Mouse (Mus musculus): Measurements from ENCODE around the gene C130074G19Rik.

DNA sequence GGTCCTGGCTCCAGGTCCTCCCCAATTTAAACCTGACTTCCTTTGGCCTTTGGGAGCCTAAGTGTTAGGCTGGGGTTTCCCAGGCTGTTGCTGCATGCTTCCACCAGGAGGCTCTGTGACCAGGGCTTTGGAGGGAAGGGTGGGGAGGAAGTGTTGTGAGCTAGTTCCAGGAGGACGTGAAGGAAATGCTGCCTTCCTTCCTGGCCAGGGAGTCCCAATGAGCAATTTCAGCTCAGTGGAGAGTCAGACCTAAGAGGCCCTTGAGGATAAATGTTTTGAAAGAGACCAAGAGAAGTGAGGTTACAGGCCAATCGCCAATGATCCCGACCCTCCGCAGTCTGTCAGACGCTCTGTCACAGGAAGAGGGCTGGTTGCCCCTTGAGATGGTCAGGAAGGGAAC, 29.7 kb downstream of the C130074G19Rik start:
- TF ChIP-seq USF1 (IDR thresholded peaks at IDR 0.05; ENCODE audit: low read depth) = no peak
- no peak for TF ChIP-seq POLR2A (IDR thresholded peaks at IDR 0.05; ENCODE audit: insufficient read length, low read depth)
- TF ChIP-seq TCF3 (IDR thresholded peaks at IDR 0.05; ENCODE audit: insufficient read length, low read depth) = no peak
- TF ChIP-seq POLR2AphosphoS2 (IDR thresholded peaks at IDR 0.05; ENCODE audit: insufficient read length, low read depth) = no peak
- no peak for TF ChIP-seq MAX (IDR thresholded peaks at IDR 0.05; ENCODE audit: low read depth)
- TF ChIP-seq MYOD1 (IDR thresholded peaks at IDR 0.05; ENCODE audit: control insufficient read depth in 1 of 3, insufficient read length in 2 of 3, low read depth in 2 of 3) = no peak
- TF ChIP-seq TCF12 (IDR thresholded peaks at IDR 0.05; ENCODE audit: insufficient read depth, poor library complexity, severe bottlenecking) = no peak
- TF ChIP-seq SRF (IDR thresholded peaks at IDR 0.05; ENCODE audit: control insufficient read depth, insufficient read length, low read depth) = no peak

All from myocyte (in vitro differentiated cells).